Mouse (Mus musculus) heart, embryonic 14.5 days (tissue): ENCODE measurements around the gene Rnf180. TPM values are rescaled to one million over a fixed set of nuclear protein-coding genes. Genes with fewer than 3 reads are reported as not detected.
A peak's percentile ranks its signal among the peaks of the same experiment; 100 is the strongest.

Experiments
- ATAC-seq: fragments of 200-750 bp; cut with Nextera tagmentation; 2 replicates; pipeline ENCODE4 v1.8.0; 2017; ENCODE audit warnings: low read depth, moderate TSS enrichment; ENCODE audit not compliant: insufficient number of reproducible peaks, insufficient read depth, low FRiP score
- H3K27ac ChIP-seq, 2 experiments: fragments of 200-500 bp in 1 of 2; fragments of 300-500 bp in 1 of 2; sonication (generic) in 1 of 2; replicated peaks in 1 of 2; 2 replicates each; pipeline ENCODE4 v1.5.1; 2012 to 2014; ENCODE audit warnings: low read depth in 2 of 2, low read length in 2 of 2, control low read depth in 1 of 2, mild to moderate bottlenecking in 1 of 2, mixed read lengths in 1 of 2; ENCODE audit not compliant: control insufficient read depth in 1 of 2, insufficient read depth in 1 of 2
- H3K27me3 ChIP-seq: fragments of 300-500 bp; sonication (generic); 2 replicates; pipeline ENCODE4 v1.6.1; 2014; ENCODE audit warnings: mild to moderate bottlenecking, low read length, control low read depth; ENCODE audit not compliant: control insufficient read depth, insufficient read depth
- H3K36me3 ChIP-seq: fragments of 300-500 bp; sonication (generic); 2 replicates; pipeline ENCODE4 v1.6.1; 2014; ENCODE audit warnings: mild to moderate bottlenecking, control low read depth, low read length, mixed read lengths; ENCODE audit not compliant: control insufficient read depth, insufficient read depth
- H3K4me1 ChIP-seq, 2 experiments: fragments of 200-500 bp in 1 of 2; fragments of 300-500 bp in 1 of 2; sonication (generic) in 1 of 2; 2 replicates each; pipeline ENCODE4 v1.6.1; 2012 to 2014; ENCODE audit warnings: low read length in 2 of 2, control low read depth in 1 of 2, mixed read lengths in 1 of 2; ENCODE audit not compliant: control insufficient read depth in 2 of 2, insufficient read depth in 2 of 2
- H3K4me2 ChIP-seq: fragments of 300-500 bp; sonication (generic); 2 replicates; pipeline ENCODE4 v1.6.1; 2014; ENCODE audit warnings: mild to moderate bottlenecking, low read length
- H3K4me3 ChIP-seq, 2 experiments: fragments of 200-500 bp in 1 of 2; fragments of 300-500 bp in 1 of 2; sonication (generic) in 1 of 2; 2 replicates each; pipeline ENCODE4 v1.5.1; 2012 to 2014; ENCODE audit warnings: low read length in 2 of 2, mild to moderate bottlenecking in 2 of 2, control low read depth in 1 of 2, low read depth in 1 of 2, moderate library complexity in 1 of 2; ENCODE audit not compliant: control insufficient read depth in 1 of 2, insufficient read depth in 1 of 2
- H3K9ac ChIP-seq: fragments of 300-500 bp; sonication (generic); 2 replicates; pipeline ENCODE4 v1.6.1; 2014; ENCODE audit warnings: mild to moderate bottlenecking, low read length
- H3K9me3 ChIP-seq: fragments of 300-500 bp; sonication (generic); 2 replicates; pipeline ENCODE4 v1.6.1; 2016; ENCODE audit warnings: low read length, control low read depth; ENCODE audit not compliant: control insufficient read depth
- WGBS: fragments of 180-500 bp; shearing (Covaris S2); extraction: QIAGEN DNeasy Blood & Tissue Kit; methylation state at CpG from one replicate; pipeline ENCODE4 v1.1.7; 2014; 5-methylcytosine and 5-hydroxymethylcytosine counted together
- polyA plus RNA-seq: library from polyadenylated mRNA; unstranded; fragments of >200 nt; fragmentation: Nextera tagmentation; extraction: Ambion mirVana; gene quantifications from 2 replicates; pipeline ENCODE4 v1.2.1, GENCODE M21; 2014

Rnf180 gene
- polyA plus RNA-seq, 1 experiment from 2014 or later = 2.9 TPM

- H3K4me2 ChIP-seq = no peak overlapping the region
- no peaks in the 10 kb centered on the region for H3K4me1 ChIP-seq
- no peak overlapping the region for H3K9ac ChIP-seq
- no peaks in the 10 kb centered on the region for H3K36me3 ChIP-seq
- H3K9me3 ChIP-seq = no peaks in the 10 kb centered on the region
- H3K27me3 ChIP-seq = no peaks in the 10 kb centered on the region
- 77% methylated on average over 8 of the region's 8 CpGs for WGBS
- no peak for ATAC-seq
- no peak overlapping the region for H3K27ac ChIP-seq
- H3K4me3 ChIP-seq = no peak overlapping the region
Measured at GRCm38 (mm10) chr13:105279397-105280018, 15.1 kb downstream of the Rnf180 start.

DNA sequence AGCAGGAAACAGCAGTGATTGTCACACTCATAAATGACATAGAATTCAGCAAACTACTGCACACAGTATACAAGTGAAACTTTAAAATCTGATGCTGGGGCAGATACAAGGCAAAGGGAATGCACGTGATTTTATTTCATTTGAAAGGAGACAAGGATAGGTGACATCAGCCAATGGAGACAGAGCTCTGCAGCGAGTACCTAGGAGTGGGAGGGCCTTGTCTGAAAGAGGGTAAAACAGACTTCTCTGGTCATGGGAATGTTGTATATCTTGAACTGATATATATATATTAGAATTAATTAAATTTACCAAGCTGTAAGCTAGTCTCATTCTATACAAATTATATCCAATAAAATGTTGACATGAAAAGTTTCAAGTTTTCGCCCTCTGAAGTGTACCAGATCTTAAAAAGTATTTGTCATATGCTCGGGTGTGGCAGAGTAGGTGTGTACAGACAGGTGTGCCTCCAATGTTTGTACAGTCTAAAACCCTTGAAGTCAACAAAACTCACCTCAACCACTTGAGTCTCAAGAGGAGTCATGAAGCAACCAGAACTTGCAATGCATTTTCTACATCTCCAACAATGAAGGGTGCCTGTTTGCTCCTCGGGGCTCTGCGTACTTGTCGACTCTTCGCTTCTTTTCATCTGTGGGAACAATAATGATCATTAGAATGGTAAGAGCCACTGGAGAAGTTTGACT, 24.1 kb downstream of the Rnf180 start:
- Histone ChIP-seq H3K27ac (no peak overlapping the region), H3K9ac (no peak overlapping the region), H3K4me1 (no peaks in the 10 kb centered on the region), H3K27me3 (no peaks in the 10 kb centered on the region), H3K36me3 (no peaks in the 10 kb centered on the region), H3K9me3 (peaks cover 10% of the 10 kb centered on the region), H3K4me3 (no peak overlapping the region), H3K4me2 (no peak overlapping the region)
- WGBS = 89% methylated on average over 8 of the region's 8 CpGs
- no peak for ATAC-seq

GRCm38 (mm10) chr13:105267464-105267863, 27.2 kb downstream of the Rnf180 start:
- H3K9me3 ChIP-seq = peaks cover 2% of the 10 kb centered on the region; the same call in 1 of the 2 replicates
- no peaks in the 10 kb centered on the region for H3K36me3 ChIP-seq
- no peak overlapping the region for H3K9ac ChIP-seq
- H3K4me1 ChIP-seq = no peaks in the 10 kb centered on the region
- no peaks in the 10 kb centered on the region for H3K27me3 ChIP-seq
- 71% methylated on average over 6 of the region's 6 CpGs for WGBS
- H3K4me3 ChIP-seq = no peak overlapping the region
- no peak for ATAC-seq
- H3K27ac ChIP-seq = no peak overlapping the region
- no peak overlapping the region for H3K4me2 ChIP-seq

GRCm38 (mm10) chr13:105266746-105267145, 27.9 kb downstream of the Rnf180 start:
- WGBS = 53% methylated on average over 3 of the region's 3 CpGs
- no peaks in the 10 kb centered on the region for H3K36me3 ChIP-seq
- H3K27ac ChIP-seq = no peak overlapping the region
- no peaks in the 10 kb centered on the region for H3K9me3 ChIP-seq
- no peaks in the 10 kb centered on the region for H3K27me3 ChIP-seq
- no peaks in the 10 kb centered on the region for H3K4me1 ChIP-seq
- no peak overlapping the region for H3K4me3 ChIP-seq
- H3K9ac ChIP-seq = no peak overlapping the region
- no peak overlapping the region for H3K4me2 ChIP-seq
- no peak for ATAC-seq

DNA sequence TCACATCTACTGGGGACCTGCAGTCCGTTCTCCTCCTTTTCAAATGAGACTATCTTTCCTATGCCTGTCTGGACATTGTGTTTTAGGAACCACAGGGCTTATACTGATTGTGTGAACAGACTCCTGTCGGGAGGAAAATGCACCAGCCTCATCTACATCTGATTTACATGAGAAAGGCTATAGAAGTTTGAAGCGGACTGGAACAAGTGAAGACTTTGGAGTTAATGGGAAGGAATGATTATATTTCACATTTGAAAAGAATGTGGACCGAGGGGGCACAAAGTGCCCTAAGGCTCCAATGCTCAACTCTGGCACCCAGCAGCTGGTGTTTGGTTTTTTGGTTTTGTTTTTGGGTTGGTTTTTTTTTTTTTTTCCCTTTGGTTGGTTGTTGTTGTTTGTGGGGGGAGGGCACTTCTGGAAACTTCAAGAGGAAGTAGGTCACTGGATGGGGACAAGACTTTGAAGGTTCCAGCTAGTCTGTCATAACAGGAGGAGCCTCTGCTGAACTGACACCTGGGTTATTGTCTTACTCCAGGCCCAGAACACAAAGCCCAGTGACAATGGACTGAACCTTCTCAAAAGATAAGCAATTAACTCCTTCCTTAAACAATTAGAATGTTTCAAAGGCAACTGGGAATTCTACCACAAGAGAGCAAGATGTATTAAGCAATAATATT, 37.7 kb downstream of the Rnf180 start:
- Histone ChIP-seq H3K9ac (no peak overlapping the region), H3K4me3 (no peak overlapping the region), H3K4me1 (no peaks in the 10 kb centered on the region), H3K27me3 (no peaks in the 10 kb centered on the region), H3K36me3 (no peaks in the 10 kb centered on the region), H3K9me3 (0 out of 2 replicates have a peak, but pooled peaks cover 3% of the 10 kb centered on the region), H3K4me2 (no peak overlapping the region), H3K27ac (no peak overlapping the region)
- WGBS = 72% methylated on average over 4 of the region's 4 CpGs
- no peak for ATAC-seq

GRCm38 (mm10) chr13:105250767-105251166, 43.8 kb downstream of the Rnf180 start:
- Histone ChIP-seq H3K9ac (no peak overlapping the region), H3K27ac (no peak overlapping the region), H3K4me2 (peak overlapping the region; percentile 54), H3K9me3 (no peaks in the 10 kb centered on the region), H3K36me3 (no peaks in the 10 kb centered on the region), H3K27me3 (no peaks in the 10 kb centered on the region), H3K4me3 (no peak overlapping the region), H3K4me1 (peaks cover 5 to 9% of the 10 kb centered on the region in 2 experiments)
- 46% methylated on average over 4 of the region's 4 CpGs for WGBS
- no peak for ATAC-seq

DNA sequence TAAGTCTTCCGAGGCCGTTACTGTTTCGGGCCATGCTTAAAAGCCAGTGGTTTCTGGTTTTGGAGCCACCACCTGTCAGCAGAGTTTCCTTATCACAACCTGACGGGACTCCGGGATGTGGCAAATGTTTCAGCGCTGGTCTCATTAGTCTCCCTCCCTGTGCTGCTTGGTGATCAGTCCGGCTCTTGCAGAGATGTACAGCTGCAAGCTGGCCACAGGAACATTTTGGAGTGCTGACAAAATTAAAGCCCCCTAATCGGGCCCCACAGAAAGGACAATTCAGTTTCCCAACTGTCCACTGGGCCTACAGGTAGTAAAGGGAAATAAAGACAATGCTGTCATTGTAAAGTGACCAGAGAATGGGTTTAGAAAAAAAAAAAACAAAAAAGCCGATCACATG, 44.4 kb downstream of the Rnf180 start:
- Histone ChIP-seq H3K4me2 (peak overlapping the region; percentile 54), H3K9me3 (no peaks in the 10 kb centered on the region), H3K36me3 (no peaks in the 10 kb centered on the region), H3K9ac (peak overlapping the region; percentile 2; the same call in 1 of the 2 replicates), H3K27me3 (no peaks in the 10 kb centered on the region), H3K27ac (no peak overlapping the region), H3K4me1 (peaks cover 5 to 9% of the 10 kb centered on the region in 2 experiments), H3K4me3 (peak overlapping the region; percentile 5 to 18; a peak in 3 of 4 replicates)
- ATAC-seq = no peak
- WGBS = 16% methylated on average over 9 of the region's 9 CpGs
